Mouse (Mus musculus): ENCODE data around the gene Gpr68. TPM values are rescaled to one million over a fixed set of nuclear protein-coding genes. Genes with fewer than 3 reads are reported as not detected.

The Gpr68 gene
- total and polyA plus RNA-seq, 3 experiments: 0.04 TPM; not detected in 2

DNA sequence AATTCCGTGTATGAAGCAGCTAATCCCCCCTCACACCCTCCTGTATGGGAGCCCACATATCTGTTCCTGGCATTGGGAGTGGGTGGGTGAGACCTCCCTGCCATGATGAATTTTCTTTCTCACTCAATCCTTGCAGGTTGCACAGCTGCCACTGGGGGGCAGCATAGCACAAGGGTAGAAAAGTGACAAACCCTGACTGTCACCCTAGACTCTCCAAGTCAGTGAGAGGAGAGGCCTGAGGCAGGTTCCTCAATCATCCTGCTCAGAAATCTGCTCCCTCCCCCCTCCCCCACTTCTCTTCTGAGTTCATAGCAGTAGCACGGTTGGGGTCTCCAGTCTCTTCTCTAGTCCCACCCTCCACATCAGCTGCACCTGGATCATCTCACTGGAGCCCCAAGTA, 28.1 kb upstream of the Gpr68 start:
- Histone ChIP-seq H3K27ac (ENCODE audit: control insufficient read depth, low read depth, low read length) (no peak overlapping the region), H3K27me3 (ENCODE audit: control insufficient read depth in 1 of 2, insufficient read depth in 2 of 2, low read length in 2 of 2) (no peaks in the 10 kb centered on the region), H3K4me1 (ENCODE audit: control insufficient read depth in 1 of 2, insufficient read depth in 2 of 2, low read length in 2 of 2) (no peaks in the 10 kb centered on the region), H3K4me3 (ENCODE audit: control insufficient read depth in 1 of 2, insufficient read depth in 1 of 2, low read depth in 2 of 2, low read length in 2 of 2) (no peak overlapping the region), H3K9me3 (replicated peaks; ENCODE audit: insufficient read depth, low read length) (no peaks in the 10 kb centered on the region), H3K9ac (ENCODE audit: control insufficient read depth, low read depth, low read length, poor library complexity, severe bottlenecking) (no peak overlapping the region), H3K79me2 (ENCODE audit: control insufficient read depth, insufficient read depth, low read length, poor library complexity) (no peaks in the 10 kb centered on the region), H3K36me3 (ENCODE audit: control insufficient read depth in 1 of 2, insufficient read depth in 2 of 2, low read length in 2 of 2) (no peaks in the 10 kb centered on the region; a peak in 1 of 4 replicates)
- TF ChIP-seq MAFK (IDR thresholded peaks at IDR 0.05; ENCODE audit: borderline replicate concordance, low read depth, low read length): no peak
- no peak for TF ChIP-seq ZKSCAN1 (IDR thresholded peaks at IDR 0.05; ENCODE audit: low read depth, low read length)
- no peak for TF ChIP-seq POLR2AphosphoS2 (IDR thresholded peaks at IDR 0.05; ENCODE audit: low read length)
- TF ChIP-seq MXI1 (IDR thresholded peaks at IDR 0.05; ENCODE audit: low read depth, low read length): no peak
- no peak for TF ChIP-seq MYC (IDR thresholded peaks at IDR 0.05; ENCODE audit: low read depth, low read length)
- no peak for TF ChIP-seq USF1 (IDR thresholded peaks at IDR 0.05; ENCODE audit: low read depth, low read length)
- TF ChIP-seq MAZ (IDR thresholded peaks at IDR 0.05; ENCODE audit: low read depth, low read length): no peak
- TF ChIP-seq RAD21 (IDR thresholded peaks at IDR 0.05; ENCODE audit: low read depth, low read length): peak; percentile 90
- 0 out of 2 replicates have a peak, but pooled peaks have one; percentile 54 for TF ChIP-seq SIN3A (IDR thresholded peaks at IDR 0.05; ENCODE audit: low read length)
- TF ChIP-seq HCFC1 (IDR thresholded peaks at IDR 0.05; ENCODE audit: low read depth, low read length): no peak
- TF ChIP-seq SMC3 (IDR thresholded peaks at IDR 0.05; ENCODE audit: low read depth, low read length): peak; percentile 83
- no peak for TF ChIP-seq ETS1 (IDR thresholded peaks at IDR 0.05; ENCODE audit: low read depth, low read length)
- no peak for TF ChIP-seq KAT2A (conservative IDR thresholded peaks at IDR 0.05; ENCODE audit: low read depth, low read length)
- TF ChIP-seq BHLHE40 (IDR thresholded peaks at IDR 0.05; ENCODE audit: borderline replicate concordance, low read depth, low read length): peak; percentile 21; the same call in 1 of the 2 replicates
- TF ChIP-seq TBP (IDR thresholded peaks at IDR 0.05; ENCODE audit: low read depth, low read length): no peak
- TF ChIP-seq ZMIZ1 (IDR thresholded peaks at IDR 0.05; ENCODE audit: low read depth, low read length): no peak
- peak; percentile 66 for TF ChIP-seq ZC3H11A (IDR thresholded peaks at IDR 0.05; ENCODE audit: low read depth, low read length)
- TF ChIP-seq MYB (IDR thresholded peaks at IDR 0.05; ENCODE audit: low read depth, low read length): no peak
- TF ChIP-seq CTCF (IDR thresholded peaks at IDR 0.05 in 2 of 3, conservative IDR thresholded peaks at IDR 0.05 in 1 of 3; ENCODE audit: control insufficient read depth in 1 of 3, insufficient read depth in 1 of 3, low read depth in 2 of 3, low read length in 3 of 3, poor library complexity in 1 of 3, severe bottlenecking in 1 of 3): peak; percentile 85 to 97 (median 93)
- DNase-seq (ENCODE audit: low read depth, low spot score): peak; percentile 79

DNA sequence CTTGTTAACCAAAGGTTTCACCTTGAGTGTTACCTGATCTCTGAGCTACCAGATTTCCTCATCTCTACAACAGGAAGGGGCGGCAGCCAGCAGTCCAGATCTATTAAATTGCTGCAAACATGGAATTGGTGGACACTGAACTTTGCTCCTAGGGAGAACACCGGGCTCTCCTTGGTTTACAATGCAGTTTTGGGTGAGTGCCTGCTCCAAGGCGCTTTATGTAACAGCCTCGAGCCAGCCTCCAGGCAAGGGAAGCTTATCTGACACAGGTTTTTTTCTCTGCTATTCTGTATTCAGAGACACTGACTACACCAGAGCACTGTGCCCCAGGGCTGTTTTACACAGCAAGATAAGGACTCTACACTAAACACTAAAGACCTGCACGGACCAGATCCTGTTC, 26.8 kb upstream of the Gpr68 start:
- no peaks in the 10 kb centered on the region for H3K79me2 ChIP-seq (ENCODE audit: control insufficient read depth, insufficient read depth, low read length, poor library complexity)
- TF ChIP-seq GABPA (IDR thresholded peaks at IDR 0.05; ENCODE audit: low read depth, low read length): no peak
- TF ChIP-seq UBTF (IDR thresholded peaks at IDR 0.05; ENCODE audit: borderline replicate concordance, insufficient read depth, low read depth, low read length): no peak
- no peak for TF ChIP-seq MAFK (IDR thresholded peaks at IDR 0.05; ENCODE audit: borderline replicate concordance, low read depth, low read length)
- no peak for TF ChIP-seq RAD21 (IDR thresholded peaks at IDR 0.05; ENCODE audit: low read depth, low read length)
- TF ChIP-seq MYB (IDR thresholded peaks at IDR 0.05; ENCODE audit: low read depth, low read length): no peak
- TF ChIP-seq ZMIZ1 (IDR thresholded peaks at IDR 0.05; ENCODE audit: low read depth, low read length): no peak
- no peak for TF ChIP-seq BHLHE40 (IDR thresholded peaks at IDR 0.05; ENCODE audit: borderline replicate concordance, low read depth, low read length)
- TF ChIP-seq MAX (IDR thresholded peaks at IDR 0.05; ENCODE audit: low read length): no peak
- no peak for TF ChIP-seq MXI1 (IDR thresholded peaks at IDR 0.05; ENCODE audit: low read depth, low read length)
- no peak for TF ChIP-seq ELF1 (IDR thresholded peaks at IDR 0.05; ENCODE audit: low read depth, low read length)
- TF ChIP-seq MYC (IDR thresholded peaks at IDR 0.05; ENCODE audit: low read depth, low read length): no peak
- no peak for TF ChIP-seq EP300 (IDR thresholded peaks at IDR 0.05; ENCODE audit: low read depth in 1 of 2, low read length in 2 of 2)
- no peak for TF ChIP-seq ZC3H11A (IDR thresholded peaks at IDR 0.05; ENCODE audit: low read depth, low read length)
- TF ChIP-seq POLR2A (IDR thresholded peaks at IDR 0.05; ENCODE audit: control insufficient read depth in 1 of 2, insufficient read depth in 1 of 2, low read depth in 1 of 2, low read length in 2 of 2, poor library complexity in 1 of 2): no peak
- TF ChIP-seq MEF2A (IDR thresholded peaks at IDR 0.05; ENCODE audit: extremely low read depth, insufficient replicate concordance, low read depth, low read length, poor library complexity, severe bottlenecking): no peak
- TF ChIP-seq ZKSCAN1 (IDR thresholded peaks at IDR 0.05; ENCODE audit: low read depth, low read length): no peak
- no peak for TF ChIP-seq CTCF (IDR thresholded peaks at IDR 0.05 in 2 of 3, conservative IDR thresholded peaks at IDR 0.05 in 1 of 3; ENCODE audit: control insufficient read depth in 1 of 3, insufficient read depth in 1 of 3, low read depth in 2 of 3, low read length in 3 of 3, poor library complexity in 1 of 3, severe bottlenecking in 1 of 3)
- TF ChIP-seq E2F4 (IDR thresholded peaks at IDR 0.05; ENCODE audit: borderline replicate concordance, low read depth, low read length): no peak
- no peak for TF ChIP-seq POLR2AphosphoS5 (IDR thresholded peaks at IDR 0.05; ENCODE audit: borderline replicate concordance, low read depth, low read length)
- no peak for TF ChIP-seq SIN3A (IDR thresholded peaks at IDR 0.05; ENCODE audit: low read length)
- no peak for DNase-seq (ENCODE audit: low read depth, low spot score)
- no peak overlapping the region for H3K27ac ChIP-seq (ENCODE audit: control insufficient read depth, low read depth, low read length)
- H3K36me3 ChIP-seq (ENCODE audit: control insufficient read depth in 1 of 2, insufficient read depth in 2 of 2, low read length in 2 of 2): peaks cover 0 to 1% of the 10 kb centered on the region in 2 experiments; a peak in 1 of 4 replicates
- H3K9ac ChIP-seq (ENCODE audit: control insufficient read depth, low read depth, low read length, poor library complexity, severe bottlenecking): no peak overlapping the region
- H3K4me3 ChIP-seq (ENCODE audit: control insufficient read depth in 1 of 2, insufficient read depth in 1 of 2, low read depth in 2 of 2, low read length in 2 of 2): no peak overlapping the region
- no peaks in the 10 kb centered on the region for H3K9me3 ChIP-seq (replicated peaks; ENCODE audit: insufficient read depth, low read length)
- H3K27me3 ChIP-seq (ENCODE audit: control insufficient read depth in 1 of 2, insufficient read depth in 2 of 2, low read length in 2 of 2): no peaks in the 10 kb centered on the region
- no peaks in the 10 kb centered on the region for H3K4me1 ChIP-seq (ENCODE audit: control insufficient read depth in 1 of 2, insufficient read depth in 2 of 2, low read length in 2 of 2)

Data from MEL (cell line).